Mouse (Mus musculus): ENCODE results near the gene Gm28490.
"Not testable (repeated sequence)": the region's sequence is repeated elsewhere in the genome, so short reads cannot be mapped to it uniquely, and the experiment has no call there.

Gm28490 gene

DNA sequence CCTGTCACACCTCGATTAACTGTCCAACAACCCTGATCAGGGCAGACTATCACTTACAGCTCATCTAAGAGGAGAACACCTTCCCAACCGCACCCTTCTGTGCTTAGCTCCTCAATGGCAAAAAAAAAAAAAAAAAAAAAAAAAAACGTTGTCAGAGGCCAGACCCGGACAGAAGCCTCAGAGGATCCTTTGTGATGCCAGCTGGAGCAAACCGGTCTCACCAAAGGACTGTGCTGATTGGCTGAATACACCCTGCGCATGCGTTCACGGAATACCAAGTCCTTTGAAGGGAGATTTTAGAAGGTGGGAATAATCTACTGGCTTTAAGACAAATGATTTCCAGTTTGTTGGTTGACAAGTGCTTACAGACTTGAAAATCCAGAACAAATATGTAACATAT is at the start of gene Gm28490:
Gene Gm28490 (minus strand): TSS at position 101 of the 400 bp plus-strand sequence.
- DNase-seq (ENCODE audit: low spot score): not testable (repeated sequence)

Data from embryo, embryonic 10 days (tissue).